Mouse (Mus musculus): ENCODE measurements at regions not wholly inside any gene's neighbourhood (a gene's known extent, or its start where the extent isn't known, plus 50 kb on each side); places are given as distances from the start of the nearest gene placed in this dataset.

GRCm38 (mm10) chr12:27941053-27941452 is 598.7 kb upstream of the Sox11 start:
- no peak for TF ChIP-seq CTCF (IDR thresholded peaks at IDR 0.05; ENCODE audit: control insufficient read depth, insufficient read depth, insufficient read length)
- TF ChIP-seq CEBPB (IDR thresholded peaks at IDR 0.05; ENCODE audit: low read depth), result no peak
- TF ChIP-seq MAX (IDR thresholded peaks at IDR 0.05), result no peak
- no peak for TF ChIP-seq MYOG (IDR thresholded peaks at IDR 0.05; ENCODE audit: control insufficient read depth, extremely low read depth, insufficient read length)
